Mouse (Mus musculus) liver, postnatal 0 days (tissue): ENCODE measurements at regions not wholly inside any gene's neighbourhood (a gene's known extent, or its start where the extent isn't known, plus 50 kb on each side); places are given as distances from the start of the nearest gene placed in this dataset.

Source experiments
- ATAC-seq: fragments of 200-750 bp; cut with Nextera tagmentation; 2 replicates; pipeline ENCODE4 v1.8.0; 2017; ENCODE audit warnings: mild to moderate bottlenecking, moderate library complexity
- DNase-seq: peaks from one replicate; pipeline ENCODE4 v3.0.0-alpha.2; 2016
- H3K27ac ChIP-seq: fragments of 300-500 bp; sonication (generic); 2 replicates; pipeline ENCODE4 v1.5.1; 2014; ENCODE audit warnings: antibody characterized with exemption, moderate library complexity, mild to moderate bottlenecking, low read depth
- H3K27me3 ChIP-seq: fragments of 300-500 bp; sonication (generic); 2 replicates; pipeline ENCODE4 v1.6.1; 2014; ENCODE audit warnings: low read length, control low read depth, mixed read lengths; ENCODE audit not compliant: insufficient read depth
- H3K36me3 ChIP-seq: fragments of 300-500 bp; sonication (generic); replicated peaks from 2 replicates; pipeline ENCODE4 v1.6.1; 2014; ENCODE audit warnings: mild to moderate bottlenecking, control low read depth, low read length, moderate library complexity, mixed read lengths; ENCODE audit not compliant: insufficient read depth
- H3K4me1 ChIP-seq: fragments of 300-500 bp; sonication (generic); 2 replicates; pipeline ENCODE4 v1.6.1; 2014; ENCODE audit warnings: antibody characterized with exemption, mild to moderate bottlenecking, control low read depth; ENCODE audit not compliant: insufficient read depth
- H3K4me2 ChIP-seq: fragments of 300-500 bp; sonication (generic); 2 replicates; pipeline ENCODE4 v1.6.1; 2014; ENCODE audit warnings: low read depth, mild to moderate bottlenecking, low read length, moderate library complexity, mixed read lengths
- H3K4me3 ChIP-seq: fragments of 300-500 bp; sonication (generic); 2 replicates; pipeline ENCODE4 v1.5.1; 2014; ENCODE audit warnings: low read depth, low read length
- H3K9ac ChIP-seq: fragments of 300-500 bp; sonication (generic); replicated peaks from 2 replicates; pipeline ENCODE4 v1.6.1; 2014; ENCODE audit warnings: mild to moderate bottlenecking, moderate library complexity
- H3K9me3 ChIP-seq: fragments of 300-500 bp; sonication (generic); 2 replicates; pipeline ENCODE4 v1.6.1; 2016; ENCODE audit warnings: mild to moderate bottlenecking, control low read depth, low read length, mixed read lengths
- CTCF ChIP-seq: sonication (generic); IDR thresholded peaks from 2 replicates; pipeline ENCODE4 v1.5.1; 2016; ENCODE audit warnings: antibody characterized with exemption, low read depth
- EP300 ChIP-seq: IDR thresholded peaks from 2 replicates; pipeline ENCODE4 v1.6.1; 2016; ENCODE audit warnings: antibody characterized with exemption, low read depth, mild to moderate bottlenecking
- WGBS: fragments of 180-500 bp; shearing (Covaris S2); extraction: QIAGEN DNeasy Blood & Tissue Kit; methylation state at CpG from one replicate; pipeline ENCODE4 v1.1.7; 2014; ENCODE audit not compliant: insufficient replicate concordance; 5-methylcytosine and 5-hydroxymethylcytosine counted together

- DNase-seq, result no peak
- Histone ChIP-seq H3K4me1 (no peaks in the 10 kb centered on the region), H3K4me3 (no peak overlapping the region), H3K27ac (no peak overlapping the region), H3K4me2 (no peak overlapping the region), H3K36me3 (no peaks in the 10 kb centered on the region), H3K9me3 (no peaks in the 10 kb centered on the region), H3K27me3 (no peaks in the 10 kb centered on the region), H3K9ac (no peak overlapping the region)
- 58% methylated on average over 2 of the region's 2 CpGs for WGBS
- no peak for ATAC-seq
- TF ChIP-seq EP300 (no peak), CTCF (no peak)
These were observed 158.3 kb downstream of the Gm5426 start for GRCm38 (mm10) chr10:96294666-96295065.

GRCm38 (mm10) chr10:96297658-96298057, 161.3 kb downstream of the Gm5426 start:
- no peak for DNase-seq
- Histone ChIP-seq H3K36me3 (no peaks in the 10 kb centered on the region), H3K27me3 (no peaks in the 10 kb centered on the region), H3K27ac (no peak overlapping the region), H3K9me3 (no peaks in the 10 kb centered on the region), H3K4me3 (no peak overlapping the region), H3K4me1 (no peaks in the 10 kb centered on the region), H3K9ac (no peak overlapping the region), H3K4me2 (no peak overlapping the region)
- ATAC-seq, result no peak
- WGBS, result 79% methylated on average over 4 of the region's 4 CpGs
- TF ChIP-seq EP300, result no peak
- no peak for TF ChIP-seq CTCF

GRCm38 (mm10) chr10:96298566-96298965, 162.2 kb downstream of the Gm5426 start:
- no peak overlapping the region for H3K4me2 ChIP-seq
- no peaks in the 10 kb centered on the region for H3K36me3 ChIP-seq
- no peaks in the 10 kb centered on the region for H3K9me3 ChIP-seq
- H3K27me3 ChIP-seq, result no peaks in the 10 kb centered on the region
- TF ChIP-seq EP300 (no peak), CTCF (no peak)
- DNase-seq (peak; percentile 13), ATAC-seq (peak; percentile 64)
- 57% methylated on average over 5 of the region's 5 CpGs for WGBS
- H3K9ac ChIP-seq, result no peak overlapping the region
- H3K4me3 ChIP-seq, result no peak overlapping the region
- H3K4me1 ChIP-seq, result no peaks in the 10 kb centered on the region
- no peak overlapping the region for H3K27ac ChIP-seq

GRCm38 (mm10) chr10:96305701-96306100, 169.3 kb downstream of the Gm5426 start:
- TF ChIP-seq EP300 (no peak), CTCF (no peak)
- H3K4me3 ChIP-seq, result no peak overlapping the region
- ATAC-seq (no peak), DNase-seq (no peak)
- no peak overlapping the region for H3K9ac ChIP-seq
- H3K36me3 ChIP-seq, result no peaks in the 10 kb centered on the region
- H3K27me3 ChIP-seq, result no peaks in the 10 kb centered on the region
- WGBS, result 67% methylated on average over 7 of the region's 7 CpGs
- H3K9me3 ChIP-seq, result no peaks in the 10 kb centered on the region
- no peak overlapping the region for H3K27ac ChIP-seq
- no peak overlapping the region for H3K4me2 ChIP-seq
- H3K4me1 ChIP-seq, result peaks cover 7% of the 10 kb centered on the region

DNA sequence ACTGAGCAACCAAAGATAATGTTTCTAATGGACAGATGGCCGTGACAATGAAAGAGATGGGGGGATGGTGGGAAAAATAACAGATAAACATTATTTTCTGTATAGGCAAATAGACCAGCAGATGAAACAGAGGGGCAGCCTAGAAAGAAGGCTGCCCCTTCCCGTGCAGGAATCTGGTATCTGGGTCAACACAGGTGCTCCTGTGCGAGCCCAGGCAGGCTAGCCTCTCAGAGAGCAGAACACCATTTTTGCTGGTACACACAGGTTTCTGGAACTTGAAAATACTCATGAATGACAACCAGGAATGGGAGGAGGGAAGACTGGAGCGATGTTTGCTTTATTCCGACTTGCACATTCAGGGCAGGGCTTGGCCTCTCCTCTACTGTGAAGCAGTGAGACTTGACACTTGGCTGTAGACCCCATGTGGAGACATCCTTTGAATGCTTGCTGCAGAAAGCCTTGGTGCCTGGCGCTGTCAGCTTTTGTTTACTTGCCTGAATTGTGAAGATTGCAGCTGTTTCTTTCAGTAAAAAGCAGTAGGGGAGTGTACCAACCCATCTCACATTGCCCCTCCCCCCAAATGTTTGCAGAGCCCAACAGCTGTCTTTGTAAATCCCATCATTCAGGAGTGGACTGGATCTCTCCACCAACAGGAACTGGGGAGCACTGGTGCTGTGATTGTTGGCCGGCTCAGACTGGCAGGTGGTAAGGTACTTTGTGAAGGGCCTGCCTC, 172.5 kb downstream of the Gm5426 start:
- no peak overlapping the region for H3K4me2 ChIP-seq
- H3K36me3 ChIP-seq, result no peaks in the 10 kb centered on the region
- no peak overlapping the region for H3K4me3 ChIP-seq
- H3K27me3 ChIP-seq, result no peaks in the 10 kb centered on the region
- peaks cover 6% of the 10 kb centered on the region; the same call in 1 of the 2 replicates for H3K9me3 ChIP-seq
- DNase-seq (peak; percentile 19), ATAC-seq (no peak)
- H3K9ac ChIP-seq, result no peak overlapping the region
- TF ChIP-seq EP300 (no peak), CTCF (no peak)
- 39% methylated on average over 7 of the region's 7 CpGs for WGBS
- H3K4me1 ChIP-seq, result peaks cover 7% of the 10 kb centered on the region
- H3K27ac ChIP-seq, result no peak overlapping the region

DNA sequence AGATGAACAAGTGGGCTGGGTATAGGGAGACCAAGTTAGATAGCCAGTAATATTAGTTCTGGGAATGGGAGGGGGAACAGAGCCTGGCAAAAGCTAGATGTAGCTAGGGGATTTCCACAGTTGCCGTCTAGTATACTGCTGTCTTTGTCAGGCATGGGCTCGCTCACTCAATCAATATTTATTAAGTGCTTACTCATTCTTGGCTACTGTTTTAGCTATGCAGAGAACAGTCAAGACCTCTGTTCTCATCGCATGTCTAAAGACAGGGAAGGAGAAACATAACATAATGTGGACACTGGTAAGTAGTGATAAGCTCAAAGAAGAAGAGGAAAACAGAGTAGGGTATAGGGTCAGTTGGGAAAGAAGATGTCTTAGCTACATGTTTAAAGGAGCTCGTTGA, 173.4 kb downstream of the Gm5426 start:
- Histone ChIP-seq H3K27me3 (no peaks in the 10 kb centered on the region), H3K27ac (no peak overlapping the region), H3K36me3 (no peaks in the 10 kb centered on the region), H3K4me2 (no peak overlapping the region), H3K9me3 (peaks cover 6% of the 10 kb centered on the region; the same call in 1 of the 2 replicates), H3K4me1 (peaks cover 7% of the 10 kb centered on the region), H3K9ac (no peak overlapping the region), H3K4me3 (no peak overlapping the region)
- TF ChIP-seq EP300, result no peak
- TF ChIP-seq CTCF, result no peak
- 71% methylated on average over 4 of the region's 4 CpGs for WGBS
- DNase-seq, result no peak
- no peak for ATAC-seq
